Mouse (Mus musculus): ENCODE data around the gene Col26a1. TPM values are rescaled to one million over a fixed set of nuclear protein-coding genes. Genes with fewer than 3 reads are reported as not detected.

The Col26a1 gene
- total and polyA plus RNA-seq, 3 experiments = 0.72 TPM; not detected in 2

GRCm38 (mm10) chr5:136863961-136864674, 18.9 kb downstream of the Col26a1 start:
- in situ Hi-C loops (cut with MboI; ENCODE audit: low pct_ligation_motif_present, low pct_unique_long_range_greater_than_20kb, low sequenced_read_pairs) = no loop called here
- Histone ChIP-seq H3K4me1 (ENCODE audit: control insufficient read depth in 1 of 2, insufficient read depth in 2 of 2) (0 out of 4 replicates have a peak, but pooled peaks cover 0 to 2% of the 10 kb centered on the region in 2 experiments), H3K4me3 (replicated peaks in 1 of 3; ENCODE audit: low read depth in 2 of 3, low read length in 2 of 3, poor library complexity in 1 of 3) (no peak overlapping the region), H3K27me3 (replicated peaks) (peaks cover 61% of the 10 kb centered on the region), H3K9ac (ENCODE audit: insufficient read depth, low read depth) (no peak overlapping the region), H3K79me2 (replicated peaks; ENCODE audit: control insufficient read depth, extremely low read depth, insufficient read depth, poor library complexity, severe bottlenecking) (no peaks in the 10 kb centered on the region), H3K36me3 (replicated peaks in 1 of 2; ENCODE audit: control insufficient read depth in 1 of 2, insufficient read depth in 1 of 2, low read length in 1 of 2) (no peaks in the 10 kb centered on the region), H3K9me3 (replicated peaks; ENCODE audit: low read length) (peaks cover 4% of the 10 kb centered on the region), H3K27ac (ENCODE audit: insufficient read depth, low read depth) (no peak overlapping the region), H3K4me2 (ENCODE audit: insufficient read depth, low read depth, poor library complexity, severe bottlenecking) (no peak overlapping the region)
- DNase-seq (ENCODE audit: extremely low read depth) = no peak
- dilution Hi-C loops (cut with MboI; ENCODE audit: extremely low pct_ligation_motif_present, extremely low pct_unique_long_range_greater_than_20kb, low sequenced_read_pairs) = no loop called here
- TF ChIP-seq HCFC1 (IDR thresholded peaks at IDR 0.05; ENCODE audit: low read depth, low read length) (no peak), ZC3H11A (IDR thresholded peaks at IDR 0.05; ENCODE audit: low read depth, low read length) (no peak), CHD1 (IDR thresholded peaks at IDR 0.05; ENCODE audit: low read depth, low read length) (no peak), EP300 (IDR thresholded peaks at IDR 0.05; ENCODE audit: low read length) (no peak), POLR2A (IDR thresholded peaks at IDR 0.05; ENCODE audit: low read depth, low read length) (no peak), SMC3 (IDR thresholded peaks at IDR 0.05; ENCODE audit: low read depth, low read length) (no peak), NELFE (IDR thresholded peaks at IDR 0.05; ENCODE audit: low read depth, low read length) (no peak), GABPA (IDR thresholded peaks at IDR 0.05; ENCODE audit: insufficient replicate concordance, low read depth, low read length) (no peak), MAFK (IDR thresholded peaks at IDR 0.05; ENCODE audit: insufficient replicate concordance, low read length) (no peak), TBP (conservative IDR thresholded peaks at IDR 0.05; ENCODE audit: low read depth, low read length) (no peak), BHLHE40 (IDR thresholded peaks at IDR 0.05; ENCODE audit: low read depth, low read length) (no peak)

GRCm38 (mm10) chr5:136863276-136863675, 19.7 kb downstream of the Col26a1 start:
- no peak for DNase-seq (ENCODE audit: extremely low read depth)
- dilution Hi-C loops (cut with MboI; ENCODE audit: extremely low pct_ligation_motif_present, extremely low pct_unique_long_range_greater_than_20kb, low sequenced_read_pairs) = no loop called here
- H3K27ac ChIP-seq (ENCODE audit: insufficient read depth, low read depth) = no peak overlapping the region

More at GRCm38 (mm10) chr5:136863276-136863675, 19.7 kb downstream of the Col26a1 start:
- TF ChIP-seq MAFK (IDR thresholded peaks at IDR 0.05; ENCODE audit: insufficient replicate concordance, low read length) (no peak), SMC3 (IDR thresholded peaks at IDR 0.05; ENCODE audit: low read depth, low read length) (no peak), MAX (IDR thresholded peaks at IDR 0.05; ENCODE audit: low read length) (no peak), ZC3H11A (IDR thresholded peaks at IDR 0.05; ENCODE audit: low read depth, low read length) (no peak), RCOR1 (conservative IDR thresholded peaks at IDR 0.05; ENCODE audit: low read depth, low read length) (no peak), GABPA (IDR thresholded peaks at IDR 0.05; ENCODE audit: insufficient replicate concordance, low read depth, low read length) (no peak), RAD21 (IDR thresholded peaks at IDR 0.05; ENCODE audit: low read depth, low read length) (no peak), JUN (IDR thresholded peaks at IDR 0.05; ENCODE audit: insufficient read depth, low read depth, low read length) (no peak), KAT2A (IDR thresholded peaks at IDR 0.05; ENCODE audit: insufficient replicate concordance, low read length) (no peak), E2F4 (IDR thresholded peaks at IDR 0.05; ENCODE audit: insufficient replicate concordance, low read depth, low read length) (no peak), POLR2AphosphoS2 (IDR thresholded peaks at IDR 0.05; ENCODE audit: low read depth, low read length) (no peak), NELFE (IDR thresholded peaks at IDR 0.05; ENCODE audit: low read depth, low read length) (no peak), ELF1 (IDR thresholded peaks at IDR 0.05; ENCODE audit: low read depth, low read length) (no peak)
- no peak overlapping the region for H3K4me3 ChIP-seq (replicated peaks in 1 of 3; ENCODE audit: low read depth in 2 of 3, low read length in 2 of 3, poor library complexity in 1 of 3)
- no peaks in the 10 kb centered on the region for H3K9me3 ChIP-seq (replicated peaks; ENCODE audit: low read length)
- in situ Hi-C loops (cut with MboI; ENCODE audit: low pct_ligation_motif_present, low pct_unique_long_range_greater_than_20kb, low sequenced_read_pairs) = no loop called here
- H3K27me3 ChIP-seq (replicated peaks) = peaks cover 55% of the 10 kb centered on the region
- H3K4me1 ChIP-seq (ENCODE audit: control insufficient read depth in 1 of 2, insufficient read depth in 2 of 2) = no peaks in the 10 kb centered on the region
- H3K4me2 ChIP-seq (ENCODE audit: insufficient read depth, low read depth, poor library complexity, severe bottlenecking) = no peak overlapping the region
- H3K36me3 ChIP-seq (replicated peaks in 1 of 2; ENCODE audit: control insufficient read depth in 1 of 2, insufficient read depth in 1 of 2, low read length in 1 of 2) = no peaks in the 10 kb centered on the region
- no peaks in the 10 kb centered on the region for H3K79me2 ChIP-seq (replicated peaks; ENCODE audit: control insufficient read depth, extremely low read depth, insufficient read depth, poor library complexity, severe bottlenecking)
- H3K9ac ChIP-seq (ENCODE audit: insufficient read depth, low read depth) = no peak overlapping the region
